Mouse (Mus musculus): ENCODE results near the gene Gm21394.
"Not testable (repeated sequence)": the region's sequence is repeated elsewhere in the genome, so short reads cannot be mapped to it uniquely, and the experiment has no call there.

Gene Gm21394

GRCm38 (mm10) chrY:84564807-84565206 is at the start of gene Gm21394:
Gm21394 (minus strand) TSS chrY:84564907.
- DNase-seq (ENCODE audit: low spot score in 2 of 2) = not testable (repeated sequence)

All from frontal cortex, postnatal 10 days (tissue).